ENCODE assay signal across 8 mouse cellular contexts in genomic region chr3:86920343-86921083, GRCm38 (mm10). TPM values are rescaled to one million over a fixed set of nuclear protein-coding genes. Genes with fewer than 3 reads are reported as not detected.
DNase-seq lines count a peak whose midpoint lies in the region; ATAC-seq lines count a peak whose summit lies in the region.

TSS of gene Dclk2 (minus strand) at chr3:86920852.

- H3K9ac ChIP-seq in intestine, embryonic 15.5 days: peak within 1 kb of the TSS; percentile 73

- H3K4me2 ChIP-seq in intestine, embryonic 15.5 days (replicated peaks): peak within 1 kb of the TSS; percentile 98

- peak within 1 kb of the TSS; percentile 92 for H3K27ac ChIP-seq in embryonic facial prominence, embryonic 10.5 days (replicated peaks)
- H3K27ac ChIP-seq in intestine, embryonic 15.5 days: peak within 1 kb of the TSS; percentile 60
- H3K27ac ChIP-seq in midbrain, embryonic 10.5 days (replicated peaks): peak within 1 kb of the TSS; percentile 97

- peaks cover 27% of the 10 kb centered on the region for H3K27me3 ChIP-seq in embryonic facial prominence, embryonic 10.5 days (replicated peaks; ENCODE audit: low read depth, poor library complexity, severe bottlenecking)
- H3K27me3 ChIP-seq in intestine, embryonic 15.5 days (replicated peaks): no peaks in the 10 kb centered on the region; the same call in none of the 2 replicates
- H3K27me3 ChIP-seq in midbrain, embryonic 10.5 days (ENCODE audit: low read depth, poor library complexity, severe bottlenecking): peaks cover 7% of the 10 kb centered on the region; the same call in 1 of the 2 replicates

- H3K9me3 ChIP-seq in embryonic facial prominence, embryonic 10.5 days: no peaks in the 10 kb centered on the region
- no peaks in the 10 kb centered on the region for H3K9me3 ChIP-seq in intestine, embryonic 15.5 days
- H3K9me3 ChIP-seq in midbrain, embryonic 10.5 days (replicated peaks): no peaks in the 10 kb centered on the region

- peaks cover 12% of the 10 kb centered on the region; the same call in 1 of the 2 replicates for H3K36me3 ChIP-seq in embryonic facial prominence, embryonic 10.5 days (replicated peaks)
- no peaks in the 10 kb centered on the region for H3K36me3 ChIP-seq in intestine, embryonic 15.5 days
- H3K36me3 ChIP-seq in midbrain, embryonic 10.5 days: peaks cover 24% of the 10 kb centered on the region

- peaks cover 23% of the 10 kb centered on the region for H3K4me1 ChIP-seq in embryonic facial prominence, embryonic 10.5 days
- peaks cover 7% of the 10 kb centered on the region for H3K4me1 ChIP-seq in intestine, embryonic 15.5 days (replicated peaks)
- H3K4me1 ChIP-seq in midbrain, embryonic 10.5 days: peaks cover 32% of the 10 kb centered on the region

- peak; percentile 82 for DNase-seq in adrenal gland, postnatal 14 days
- peak; percentile 86 for DNase-seq in embryonic facial prominence, embryonic 10.5 days (ENCODE audit: low spot score)
- peak; percentile 45 to 68 for DNase-seq in gastrocnemius, postnatal 4 days (ENCODE audit: low spot score in 2 of 2)
- DNase-seq in left cerebral cortex, postnatal 36 days (ENCODE audit: low spot score in 2 of 2): peak; percentile 83 to 88
- peak; percentile 83 for DNase-seq in midbrain, embryonic 10.5 days (ENCODE audit: low spot score)
- peak; percentile 82 for DNase-seq in right cerebral cortex, postnatal 4 days
- DNase-seq in c-Kit-positive CD71-positive TER-119-positive erythroid progenitor cells, embryonic 14.5 days (ENCODE audit: low spot score): no peak

- intact Hi-C loops in left cerebral cortex, postnatal 36 days (cut with DNase I): loop anchor here (5.0 kb wide), 1 partner anchor 88 kb away; no protein-coding TSS in a partner anchor

- H3K4me3 ChIP-seq in embryonic facial prominence, embryonic 10.5 days: peak within 1 kb of the TSS; percentile 89
- peak within 1 kb of the TSS; percentile 86 for H3K4me3 ChIP-seq in intestine, embryonic 15.5 days (replicated peaks)
- peak within 1 kb of the TSS; percentile 88 for H3K4me3 ChIP-seq in midbrain, embryonic 10.5 days

- ATAC-seq in intestine, embryonic 15.5 days: peak; percentile 91

- WGBS in embryonic facial prominence, embryonic 10.5 days: under 1% methylated on average over 91 of the region's 91 CpGs
- WGBS in intestine, embryonic 15.5 days: under 1% methylated on average over 87 of the region's 91 CpGs
- WGBS in midbrain, embryonic 10.5 days: under 1% methylated on average over 91 of the region's 91 CpGs

RNA-seq across cellular contexts. Expression of gene Dclk2, which starts in this region (rescaled TPM):
- 9.0 and 9.2 TPM in 2 replicates for total RNA-seq in adrenal gland, postnatal 14 days (2021)
- polyA plus RNA-seq in embryonic facial prominence, embryonic 10.5 days (2016; fragmentation: Nextera tagmentation; extraction: Ambion mirVana): 14.2 and 15.0 TPM in 2 replicates
- total RNA-seq in gastrocnemius, postnatal 4 days (2021): 10 to 100 TPM in 1 of 2 experiments, 1 to 10 TPM in 1; 7.0 to 10.0 TPM
- 6.3 and 6.8 TPM in 2 replicates for polyA plus RNA-seq in intestine, embryonic 15.5 days (2015; fragmentation: Nextera tagmentation; extraction: Ambion mirVana)
- total RNA-seq in left cerebral cortex, postnatal 36 days (2021): 10 to 100 TPM; 53.2 to 61.5 TPM
- 19.0 and 28.6 TPM in 2 replicates for polyA plus RNA-seq in midbrain, embryonic 10.5 days (2016; fragmentation: Nextera tagmentation; extraction: Ambion mirVana)
